25 mouse cellular contexts compared by ENCODE assay signal in genomic region chr5:138260051-138260450, GRCm38 (mm10). TPM values are rescaled to one million over a fixed set of nuclear protein-coding genes. Genes with fewer than 3 reads are reported as not detected.
DNase-seq lines count a peak whose midpoint lies in the region; ATAC-seq and TF ChIP-seq lines count a peak whose summit lies in the region.
"Had no signal": no experiment of that assay in that cellular context is flagged by ENCODE, and none has a peak within 500 bp of the region (broad histone marks: within the 10 kb centered on the region; RNA-seq: fewer than 3 reads in every experiment).

No protein-coding gene starts in this region.

- no peak overlapping the region for H3K4me2 ChIP-seq in heart, embryonic 14.5 days (ENCODE audit: low read length)
- peak overlapping the region; percentile 95 for H3K4me2 ChIP-seq in liver, embryonic 12.5 days
- H3K4me2 ChIP-seq: embryonic facial prominence, embryonic 12.5 days; hindbrain, embryonic 15.5 days; limb, embryonic 15.5 days had no signal

- TF ChIP-seq POLR2A in cerebellum, adult 2 months (IDR thresholded peaks at IDR 0.05; ENCODE audit: borderline replicate concordance, insufficient read depth, low read length) = no peak
- no peak for TF ChIP-seq POLR2A in heart, adult 2 months (IDR thresholded peaks at IDR 0.05; ENCODE audit: insufficient read depth, low read depth, low read length)
- TF ChIP-seq POLR2A in MEL (IDR thresholded peaks at IDR 0.05; ENCODE audit: control insufficient read depth in 1 of 2, insufficient read depth in 1 of 2, low read depth in 1 of 2, low read length in 2 of 2, poor library complexity in 1 of 2) = no peak

- peaks cover 9% of the 10 kb centered on the region; the same call in 1 of the 2 replicates for H3K4me1 ChIP-seq in cerebellum, adult 2 months (ENCODE audit: control insufficient read depth, insufficient read depth, low read length)
- peaks cover 24 to 40% of the 10 kb centered on the region in 2 experiments for H3K4me1 ChIP-seq in heart, embryonic 14.5 days (ENCODE audit: control insufficient read depth in 2 of 2, insufficient read depth in 2 of 2, low read length in 2 of 2)
- H3K4me1 ChIP-seq in heart, adult 2 months (ENCODE audit: control insufficient read depth, insufficient read depth, low read length) = peaks cover 8% of the 10 kb centered on the region; the same call in 1 of the 2 replicates
- H3K4me1 ChIP-seq in MEL (ENCODE audit: control insufficient read depth in 1 of 2, insufficient read depth in 2 of 2, low read length in 2 of 2) = peaks cover 12 to 69% of the 10 kb centered on the region in 2 experiments
- peaks cover 88% of the 10 kb centered on the region for H3K4me1 ChIP-seq in liver, embryonic 12.5 days

- no peak for TF ChIP-seq RAD21 in MEL (IDR thresholded peaks at IDR 0.05; ENCODE audit: low read depth, low read length)

- 76% methylated on average over 10 of the region's 10 CpGs for WGBS in cerebellum, adult 2 months
- 43% methylated on average over 10 of the region's 10 CpGs for WGBS in heart, embryonic 14.5 days
- 72% methylated on average over 10 of the region's 10 CpGs for WGBS in heart, adult 2 months
- WGBS in liver, embryonic 12.5 days (ENCODE audit: insufficient replicate concordance) = 19% methylated on average over 10 of the region's 10 CpGs

- no peaks in the 10 kb centered on the region for H3K9me3 ChIP-seq in heart, embryonic 14.5 days (ENCODE audit: control insufficient read depth, low read length)
- no peaks in the 10 kb centered on the region for H3K9me3 ChIP-seq in MEL (replicated peaks; ENCODE audit: insufficient read depth, low read length)
- no peaks in the 10 kb centered on the region for H3K9me3 ChIP-seq in liver, embryonic 12.5 days (replicated peaks)
- H3K9me3 ChIP-seq: embryonic facial prominence, embryonic 12.5 days; forebrain, embryonic 10.5 days; hindbrain, embryonic 15.5 days; limb, embryonic 15.5 days had no signal

- ATAC-seq in heart, embryonic 14.5 days (ENCODE audit: insufficient number of reproducible peaks, insufficient read depth, low FRiP score, low read depth) = no peak
- ATAC-seq in liver, embryonic 12.5 days = no peak

- no peaks in the 10 kb centered on the region for H3K27me3 ChIP-seq in cerebellum, adult 2 months (ENCODE audit: control insufficient read depth, insufficient read depth, low read length)
- no peaks in the 10 kb centered on the region for H3K27me3 ChIP-seq in heart, embryonic 14.5 days (ENCODE audit: control insufficient read depth, insufficient read depth, low read length)
- no peaks in the 10 kb centered on the region for H3K27me3 ChIP-seq in heart, adult 2 months (ENCODE audit: control insufficient read depth, insufficient read depth, low read length)
- no peaks in the 10 kb centered on the region for H3K27me3 ChIP-seq in MEL (ENCODE audit: control insufficient read depth in 1 of 2, insufficient read depth in 2 of 2, low read length in 2 of 2)
- H3K27me3 ChIP-seq in liver, embryonic 12.5 days (replicated peaks) = no peaks in the 10 kb centered on the region
- H3K27me3 ChIP-seq: embryonic facial prominence, embryonic 12.5 days; hindbrain, embryonic 15.5 days; limb, embryonic 15.5 days had no signal

- intact Hi-C loops in heart, adult 2 months (cut with DNase I) = no loop called here

- no peak for TF ChIP-seq EP300 in heart, adult 2 months (IDR thresholded peaks at IDR 0.05; ENCODE audit: insufficient read depth, low read depth, low read length)
- TF ChIP-seq EP300 in MEL (IDR thresholded peaks at IDR 0.05; ENCODE audit: low read depth in 1 of 2, low read length in 2 of 2) = peak in 1 of 2 experiments; percentile 32; a peak in 1 of 4 replicates

- peak overlapping the region; percentile 30; the same call in 1 of the 2 replicates for H3K9ac ChIP-seq in heart, embryonic 14.5 days (ENCODE audit: low read length)
- no peak overlapping the region for H3K9ac ChIP-seq in heart, adult 2 months (ENCODE audit: low read depth, low read length)
- H3K9ac ChIP-seq in MEL (ENCODE audit: control insufficient read depth, low read depth, low read length, poor library complexity, severe bottlenecking) = peak overlapping the region; percentile 93
- H3K9ac ChIP-seq in liver, embryonic 12.5 days = peak overlapping the region; percentile 45
- H3K9ac ChIP-seq: embryonic facial prominence, embryonic 12.5 days; hindbrain, embryonic 15.5 days; limb, embryonic 15.5 days had no signal

- H3K36me3 ChIP-seq in heart, embryonic 14.5 days (ENCODE audit: control insufficient read depth, insufficient read depth, low read length) = peaks cover 43% of the 10 kb centered on the region
- H3K36me3 ChIP-seq in heart, adult 2 months (ENCODE audit: control insufficient read depth, insufficient read depth, low read length) = no peaks in the 10 kb centered on the region
- peaks cover 3 to 62% of the 10 kb centered on the region in 2 experiments; a peak in 3 of 4 replicates for H3K36me3 ChIP-seq in MEL (ENCODE audit: control insufficient read depth in 1 of 2, insufficient read depth in 2 of 2, low read length in 2 of 2)
- H3K36me3 ChIP-seq in liver, embryonic 12.5 days = peaks cover 50% of the 10 kb centered on the region

- TF ChIP-seq CTCF in cerebellum, adult 2 months (IDR thresholded peaks at IDR 0.05; ENCODE audit: borderline replicate concordance, insufficient read depth, low read depth, low read length) = no peak
- TF ChIP-seq CTCF in heart, adult 2 months (IDR thresholded peaks at IDR 0.05) = no peak
- TF ChIP-seq CTCF in MEL (IDR thresholded peaks at IDR 0.05 in 2 of 3, conservative IDR thresholded peaks at IDR 0.05 in 1 of 3; ENCODE audit: control insufficient read depth in 1 of 3, insufficient read depth in 1 of 3, low read depth in 2 of 3, low read length in 3 of 3, poor library complexity in 1 of 3, severe bottlenecking in 1 of 3) = no peak

- no peak overlapping the region for H3K4me3 ChIP-seq in cerebellum, adult 2 months (replicated peaks; ENCODE audit: insufficient read depth, low read depth, low read length)
- H3K4me3 ChIP-seq in heart, embryonic 14.5 days (ENCODE audit: control insufficient read depth in 1 of 2, insufficient read depth in 1 of 2, low read depth in 1 of 2, low read length in 2 of 2) = no peak overlapping the region
- no peak overlapping the region for H3K4me3 ChIP-seq in heart, adult 2 months
- H3K4me3 ChIP-seq in MEL (ENCODE audit: control insufficient read depth in 1 of 2, insufficient read depth in 1 of 2, low read depth in 2 of 2, low read length in 2 of 2) = peak overlapping the region; percentile 23 to 35; a peak in 3 of 4 replicates
- H3K4me3 ChIP-seq in liver, embryonic 12.5 days = peak overlapping the region; percentile 89
- H3K4me3 ChIP-seq: embryonic facial prominence, embryonic 12.5 days; gastrocnemius, adult 2 months; hindbrain, embryonic 15.5 days; limb, embryonic 15.5 days had no signal

- no peaks in the 10 kb centered on the region for H3K79me2 ChIP-seq in heart, adult 2 months (replicated peaks; ENCODE audit: control insufficient read depth, insufficient read depth, low read length)
- peaks cover 48% of the 10 kb centered on the region for H3K79me2 ChIP-seq in MEL (ENCODE audit: control insufficient read depth, insufficient read depth, low read length, poor library complexity)

- DNase-seq in cerebellum, adult 11-12 months = peak; percentile 14
- no peak for DNase-seq in cerebellum, adult 2 months
- DNase-seq in heart, adult 2 months = no peak
- peak; percentile 37 for DNase-seq in MEL (ENCODE audit: low read depth, low spot score)
- DNase-seq in layer of hippocampus, adult 18-20 months (ENCODE audit: low spot score in 2 of 2) = no peak
- DNase-seq in right cerebral cortex, postnatal 36 days (ENCODE audit: low spot score in 2 of 2) = no peak
- DNase-seq: adrenal gland, postnatal 14 days; cerebellum, adult 8-10 months; gastrocnemius, adult 2 months; heart, adult 18-20 months; kidney, adult 2 months; kidney, postnatal 25 days; layer of hippocampus, adult 9-11 months; lung, postnatal 10 days; right cerebral cortex, postnatal 4 days; thymus, postnatal 36 days had no signal

- H3K27ac ChIP-seq in cerebellum, adult 2 months (ENCODE audit: insufficient read depth, low read length) = no peak overlapping the region
- H3K27ac ChIP-seq in heart, embryonic 14.5 days (replicated peaks in 1 of 2; ENCODE audit: control insufficient read depth in 1 of 2, insufficient read depth in 1 of 2, low read depth in 2 of 2, low read length in 2 of 2) = no peak overlapping the region
- no peak overlapping the region for H3K27ac ChIP-seq in heart, adult 2 months
- peak overlapping the region; percentile 100 for H3K27ac ChIP-seq in MEL (ENCODE audit: control insufficient read depth, low read depth, low read length)
- peak overlapping the region; percentile 85; the same call in 1 of the 2 replicates for H3K27ac ChIP-seq in liver, embryonic 12.5 days
- H3K27ac ChIP-seq: embryonic facial prominence, embryonic 12.5 days; forebrain, embryonic 10.5 days; gastrocnemius, adult 2 months; hindbrain, embryonic 15.5 days; limb, embryonic 15.5 days had no signal

RNA-seq across cellular contexts. Expression of gene BC037034, which starts 3.8 kb away (rescaled TPM):
- 90.1 and 92.0 TPM in 2 replicates for polyA plus RNA-seq in cerebellum, adult 2 months (2012; rRNA removed)
- polyA plus RNA-seq in heart, embryonic 14.5 days (2014; fragmentation: Nextera tagmentation; extraction: Ambion mirVana) = 2.9 and 3.3 TPM in 2 replicates
- total RNA-seq in heart, adult 2 months (2021) = 1 to 10 TPM; 3.7 to 4.0 TPM
- 10.4 and 15.2 TPM in 2 replicates for polyA plus RNA-seq in heart, adult 2 months (2012; rRNA removed)
- total RNA-seq in MEL (2012; rRNA removed) = 27.8 and 35.6 TPM in 2 replicates
- polyA plus RNA-seq in MEL (2012; ENCODE audit: insufficient read depth in 1 of 2, insufficient read length in 2 of 2, low read depth in 1 of 2, low replicate concordance in 2 of 2, missing spikeins in 1 of 2) = 10 to 100 TPM in 1 of 2 experiments, not detected in 1; 59.1 TPM
- polyA plus RNA-seq in liver, embryonic 12.5 days (2016; fragmentation: Nextera tagmentation; extraction: Ambion mirVana) = 8.7 and 8.9 TPM in 2 replicates
- total RNA-seq in layer of hippocampus, adult 18-20 months (2021) = 10 to 100 TPM; 72.5 to 73.6 TPM

RNA-seq across cellular contexts. Expression of gene Lamtor4, which starts 4.8 kb away (rescaled TPM):
- polyA plus RNA-seq in cerebellum, adult 2 months (2012; rRNA removed) = 168 and 176 TPM in 2 replicates
- polyA plus RNA-seq in heart, embryonic 14.5 days (2014; fragmentation: Nextera tagmentation; extraction: Ambion mirVana) = 80.5 and 93.6 TPM in 2 replicates
- 10 to 100 TPM; 45.5 to 54.3 TPM for total RNA-seq in heart, adult 2 months (2021)
- 151 and 163 TPM in 2 replicates for polyA plus RNA-seq in heart, adult 2 months (2012; rRNA removed)
- 45.7 and 51.5 TPM in 2 replicates for total RNA-seq in MEL (2012; rRNA removed)
- 10 to 100 TPM in 1 of 2 experiments, not detected in 1; 59.0 TPM for polyA plus RNA-seq in MEL (2012; ENCODE audit: insufficient read depth in 1 of 2, insufficient read length in 2 of 2, low read depth in 1 of 2, low replicate concordance in 2 of 2, missing spikeins in 1 of 2)
- polyA plus RNA-seq in liver, embryonic 12.5 days (2016; fragmentation: Nextera tagmentation; extraction: Ambion mirVana) = 31.3 and 31.8 TPM in 2 replicates
- total RNA-seq in layer of hippocampus, adult 18-20 months (2021) = 10 to 100 TPM; 54.4 to 55.9 TPM

RNA-seq across cellular contexts. Expression of gene Gal3st4, which starts 12.6 kb away (rescaled TPM):
- 1.5 and 2.0 TPM in 2 replicates for polyA plus RNA-seq in cerebellum, adult 2 months (2012; rRNA removed)
- 0.57 and 0.75 TPM in 2 replicates for polyA plus RNA-seq in heart, embryonic 14.5 days (2014; fragmentation: Nextera tagmentation; extraction: Ambion mirVana)
- under 1 TPM; 0.23 to 0.30 TPM for total RNA-seq in heart, adult 2 months (2021)
- 0.29 and 0.70 TPM in 2 replicates for polyA plus RNA-seq in heart, adult 2 months (2012; rRNA removed)
- total RNA-seq in MEL (2012; rRNA removed) = 0.15 and 0.16 TPM in 2 replicates
- under 1 TPM in 1 of 2 experiments, not detected in 1; 0.17 TPM for polyA plus RNA-seq in MEL (2012; ENCODE audit: insufficient read depth in 1 of 2, insufficient read length in 2 of 2, low read depth in 1 of 2, low replicate concordance in 2 of 2, missing spikeins in 1 of 2)
- polyA plus RNA-seq in liver, embryonic 12.5 days (2016; fragmentation: Nextera tagmentation; extraction: Ambion mirVana) = 0.18 and 0.32 TPM in 2 replicates
- total RNA-seq in layer of hippocampus, adult 18-20 months (2021) = 1 to 10 TPM; 3.6 to 4.1 TPM
- total RNA-seq: common myeloid progenitor, adult 5-6 weeks; monocyte, adult 5-6 weeks had no signal

RNA-seq across cellular contexts. Expression of gene Gm43720, which starts 19.7 kb away (rescaled TPM):
- 0.03 and 0.05 TPM in 2 replicates for polyA plus RNA-seq in cerebellum, adult 2 months (2012; rRNA removed)
- polyA plus RNA-seq in heart, embryonic 14.5 days (2014; fragmentation: Nextera tagmentation; extraction: Ambion mirVana) = 0.05 TPM in 1 of 2 replicates, not detected in the other
- not detected for total RNA-seq in heart, adult 2 months (2021)
- polyA plus RNA-seq in heart, adult 2 months (2012; rRNA removed) = not detected in 2 replicates
- total RNA-seq in MEL (2012; rRNA removed) = not detected in 2 replicates
- polyA plus RNA-seq in MEL (2012; ENCODE audit: insufficient read depth in 1 of 2, insufficient read length in 2 of 2, low read depth in 1 of 2, low replicate concordance in 2 of 2, missing spikeins in 1 of 2) = not detected
- 0.04 TPM in 1 of 2 replicates, not detected in the other for polyA plus RNA-seq in liver, embryonic 12.5 days (2016; fragmentation: Nextera tagmentation; extraction: Ambion mirVana)
- not detected for total RNA-seq in layer of hippocampus, adult 18-20 months (2021)
- total RNA-seq: adrenal gland, postnatal 14 days; common myeloid progenitor, adult 5-6 weeks; gastrocnemius, adult 2 months; heart, adult 18-20 months; monocyte, adult 5-6 weeks had no signal
- polyA plus RNA-seq: kidney, adult 2 months; testis, adult 2 months had no signal

RNA-seq across cellular contexts. Expression of gene Gpc2, which starts 19.8 kb away (rescaled TPM):
- polyA plus RNA-seq in cerebellum, adult 2 months (2012; rRNA removed) = 4.6 and 4.7 TPM in 2 replicates
- polyA plus RNA-seq in heart, embryonic 14.5 days (2014; fragmentation: Nextera tagmentation; extraction: Ambion mirVana) = 1.3 and 1.5 TPM in 2 replicates
- under 1 TPM; 0.09 to 0.39 TPM for total RNA-seq in heart, adult 2 months (2021)
- 1.8 and 1.9 TPM in 2 replicates for polyA plus RNA-seq in heart, adult 2 months (2012; rRNA removed)
- total RNA-seq in MEL (2012; rRNA removed) = 0.04 TPM in 1 of 2 replicates, not detected in the other
- not detected for polyA plus RNA-seq in MEL (2012; ENCODE audit: insufficient read depth in 1 of 2, insufficient read length in 2 of 2, low read depth in 1 of 2, low replicate concordance in 2 of 2, missing spikeins in 1 of 2)
- polyA plus RNA-seq in liver, embryonic 12.5 days (2016; fragmentation: Nextera tagmentation; extraction: Ambion mirVana) = 2.4 and 2.5 TPM in 2 replicates
- total RNA-seq in layer of hippocampus, adult 18-20 months (2021) = 1 to 10 TPM; 1.2 to 1.5 TPM

Comparison
In these comparisons a context has a peak if more than half of its experiments do, and no peak if none do; other contexts are left out.
1. DNase-seq: peak in cerebellum, adult 11-12 months (single experiment) and MEL (single experiment); none in cerebellum, adult 2 months (0 of 2), heart, adult 2 months (0 of 2), layer of hippocampus, adult 18-20 months (0 of 2) and right cerebral cortex, postnatal 36 days (0 of 2).
2. H3K27ac ChIP-seq: peak in MEL (single experiment) and liver, embryonic 12.5 days (single experiment); none in cerebellum, adult 2 months (single experiment), heart, embryonic 14.5 days (0 of 2) and heart, adult 2 months (single experiment).
3. H3K4me3 ChIP-seq: peak in MEL (2 of 2) and liver, embryonic 12.5 days (single experiment); none in cerebellum, adult 2 months (single experiment), heart, embryonic 14.5 days (0 of 2) and heart, adult 2 months (single experiment).